Mouse (Mus musculus): ENCODE results near the gene Auts2.

DNA sequence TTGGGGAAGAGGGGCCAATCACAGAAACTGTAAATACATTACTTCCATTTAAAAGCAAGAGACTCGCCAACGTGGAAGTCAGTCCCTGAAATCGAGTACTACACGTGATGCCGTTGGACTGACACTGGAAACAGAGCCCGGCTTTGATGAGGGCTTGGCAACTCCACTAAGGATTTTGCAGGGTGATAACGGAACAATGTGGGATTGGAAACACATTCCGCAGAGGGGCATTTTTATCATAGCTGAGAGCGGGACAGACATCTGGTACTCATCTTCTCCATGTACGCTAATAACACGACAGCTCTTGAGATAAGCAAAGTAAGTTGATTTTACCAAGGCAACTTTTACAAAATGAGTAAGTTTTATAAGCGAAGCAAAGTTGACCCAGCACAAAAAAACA lies 514.1 kb downstream of the Auts2 start:
- TF ChIP-seq CTCF (IDR thresholded peaks at IDR 0.05) (no peak), POLR2A (IDR thresholded peaks at IDR 0.05; ENCODE audit: insufficient read depth, low read depth, low read length) (no peak), EP300 (IDR thresholded peaks at IDR 0.05; ENCODE audit: insufficient read depth, low read depth, low read length) (no peak)

All from heart, adult 2 months (tissue).